Mouse (Mus musculus): ENCODE measurements around the gene Smc3. TPM values are rescaled to one million over a fixed set of nuclear protein-coding genes. Genes with fewer than 3 reads are reported as not detected.
"Not testable (repeated sequence)": the region's sequence is repeated elsewhere in the genome, so short reads cannot be mapped to it uniquely, and the experiment has no call there.

Smc3 gene
- polyA plus RNA-seq, 1 experiment from 2014 or later, result 54.7 TPM

GRCm38 (mm10) chr19:53578597-53579252 is 21.5 kb upstream of the Smc3 start:
- Histone ChIP-seq H3K27ac (replicated peaks) (no peak overlapping the region), H3K36me3 (no peaks in the 10 kb centered on the region), H3K27me3 (no peaks in the 10 kb centered on the region), H3K4me1 (replicated peaks) (peaks cover 4% of the 10 kb centered on the region), H3K9me3 (no peaks in the 10 kb centered on the region), H3K9ac (no peak overlapping the region; the same call in 1 of the 2 replicates), H3K4me2 (peak overlapping the region; percentile 42; the same call in 1 of the 2 replicates), H3K4me3 (no peak overlapping the region)
- WGBS, result 14% methylated on average over 8 of the region's 8 CpGs
- ATAC-seq (ENCODE audit: low FRiP score, low read depth), result peak; percentile 74

- not testable (repeated sequence) for H3K9ac ChIP-seq; H3K4me1 ChIP-seq (replicated peaks); H3K4me3 ChIP-seq; H3K36me3 ChIP-seq; H3K27ac ChIP-seq (replicated peaks); H3K27me3 ChIP-seq; ATAC-seq (ENCODE audit: low FRiP score, low read depth); H3K4me2 ChIP-seq
- H3K9me3 ChIP-seq, result 0 out of 2 replicates have a peak, but pooled peaks cover 10% of the 10 kb centered on the region
- 96% methylated on average over 8 of the region's 8 CpGs for WGBS
These were observed 19.9 kb upstream of the Smc3 start for GRCm38 (mm10) chr19:53580271-53580670.

GRCm38 (mm10) chr19:53587686-53588085 is 12.5 kb upstream of the Smc3 start:
- 92% methylated on average over 3 of the region's 3 CpGs for WGBS
- 0 out of 2 replicates have a peak, but pooled peaks cover 11% of the 10 kb centered on the region for H3K9me3 ChIP-seq
- not testable (repeated sequence) for H3K4me2 ChIP-seq; H3K4me3 ChIP-seq; H3K27me3 ChIP-seq; H3K9ac ChIP-seq; H3K4me1 ChIP-seq (replicated peaks); ATAC-seq (ENCODE audit: low FRiP score, low read depth); H3K27ac ChIP-seq (replicated peaks); H3K36me3 ChIP-seq

GRCm38 (mm10) chr19:53588968-53589367 is 11.2 kb upstream of the Smc3 start, which contains the start of gene Nutf2-ps1:
Gene Nutf2-ps1, minus strand, starts transcription at chr19:53589068.
- H3K4me1 ChIP-seq (replicated peaks); ATAC-seq (ENCODE audit: low FRiP score, low read depth); H3K36me3 ChIP-seq; H3K27ac ChIP-seq (replicated peaks); H3K9ac ChIP-seq; H3K4me2 ChIP-seq; H3K4me3 ChIP-seq; H3K27me3 ChIP-seq: not testable (repeated sequence)
- 97% methylated on average over 7 of the region's 7 CpGs for WGBS
- H3K9me3 ChIP-seq, result 0 out of 2 replicates have a peak, but pooled peaks cover 11% of the 10 kb centered on the region

- no peaks in the 10 kb centered on the region for H3K9me3 ChIP-seq
- peaks cover 8% of the 10 kb centered on the region for H3K4me1 ChIP-seq (replicated peaks)
- no peaks in the 10 kb centered on the region for H3K36me3 ChIP-seq
- no peaks in the 10 kb centered on the region for H3K27me3 ChIP-seq
- no peak overlapping the region for H3K4me3 ChIP-seq
- H3K4me2 ChIP-seq, result no peak overlapping the region
- WGBS, result 55% methylated on average over 7 of the region's 7 CpGs
- no peak overlapping the region for H3K9ac ChIP-seq
- ATAC-seq (ENCODE audit: low FRiP score, low read depth), result no peak
- H3K27ac ChIP-seq (replicated peaks), result no peak overlapping the region
These were observed 3.3 kb upstream of the Smc3 start for GRCm38 (mm10) chr19:53596723-53597474.

- peak overlapping the region; percentile 99 for H3K27ac ChIP-seq (replicated peaks)
- peak overlapping the region; percentile 77 for H3K4me2 ChIP-seq
- H3K4me3 ChIP-seq, result peak overlapping the region; percentile 97
- H3K27me3 ChIP-seq, result no peaks in the 10 kb centered on the region
- H3K36me3 ChIP-seq, result peaks cover 7% of the 10 kb centered on the region
- ATAC-seq (ENCODE audit: low FRiP score, low read depth), result peak; percentile 75
- H3K9me3 ChIP-seq, result no peaks in the 10 kb centered on the region
- under 1% methylated on average over 56 of the region's 82 CpGs for WGBS
- peaks cover 22% of the 10 kb centered on the region for H3K4me1 ChIP-seq (replicated peaks)
- peak overlapping the region; percentile 95 for H3K9ac ChIP-seq
These were observed 558 bp downstream of the Smc3 start for GRCm38 (mm10) chr19:53600549-53601362.

- H3K4me3 ChIP-seq, result peak overlapping the region; percentile 97
- peak overlapping the region; percentile 99 for H3K27ac ChIP-seq (replicated peaks)
- peak overlapping the region; percentile 95 for H3K9ac ChIP-seq
- no peak for ATAC-seq (ENCODE audit: low FRiP score, low read depth)
- H3K4me1 ChIP-seq (replicated peaks), result peaks cover 22% of the 10 kb centered on the region
- 9% methylated on average over 11 of the region's 11 CpGs for WGBS
- H3K9me3 ChIP-seq, result no peaks in the 10 kb centered on the region
- H3K36me3 ChIP-seq, result peaks cover 10% of the 10 kb centered on the region
- H3K4me2 ChIP-seq, result peak overlapping the region; percentile 77
- H3K27me3 ChIP-seq, result no peaks in the 10 kb centered on the region
These were observed 1.1 kb downstream of the Smc3 start for GRCm38 (mm10) chr19:53601363-53601655.

- Histone ChIP-seq H3K9ac (no peak overlapping the region), H3K4me2 (no peak overlapping the region), H3K27me3 (no peaks in the 10 kb centered on the region), H3K4me3 (no peak overlapping the region), H3K9me3 (no peaks in the 10 kb centered on the region), H3K36me3 (peaks cover 16% of the 10 kb centered on the region; the same call in 1 of the 2 replicates), H3K27ac (replicated peaks) (no peak overlapping the region), H3K4me1 (replicated peaks) (peaks cover 5% of the 10 kb centered on the region)
- WGBS, result 61% methylated on average over 6 of the region's 6 CpGs
- peak; percentile 45; the same call in 1 of the 2 replicates for ATAC-seq (ENCODE audit: low FRiP score, low read depth)
These were observed 8.7 kb downstream of the Smc3 start for GRCm38 (mm10) chr19:53608921-53609320.

GRCm38 (mm10) chr19:53621681-53622080 is 21.5 kb downstream of the Smc3 start:
- H3K27me3 ChIP-seq, result no peaks in the 10 kb centered on the region
- no peak overlapping the region for H3K4me2 ChIP-seq
- no peak overlapping the region for H3K9ac ChIP-seq
- H3K27ac ChIP-seq (replicated peaks), result no peak overlapping the region
- ATAC-seq (ENCODE audit: low FRiP score, low read depth), result no peak
- WGBS, result 94% methylated on average over 13 of the region's 13 CpGs
- no peaks in the 10 kb centered on the region for H3K4me1 ChIP-seq (replicated peaks)
- no peaks in the 10 kb centered on the region for H3K9me3 ChIP-seq
- no peak overlapping the region for H3K4me3 ChIP-seq
- H3K36me3 ChIP-seq, result peaks cover 64% of the 10 kb centered on the region

- peaks cover 70% of the 10 kb centered on the region for H3K36me3 ChIP-seq
- 98% methylated on average over 2 of the region's 2 CpGs for WGBS
- H3K4me3 ChIP-seq, result no peak overlapping the region
- H3K9ac ChIP-seq, result no peak overlapping the region
- no peaks in the 10 kb centered on the region for H3K9me3 ChIP-seq
- no peak for ATAC-seq (ENCODE audit: low FRiP score, low read depth)
- H3K4me1 ChIP-seq (replicated peaks), result no peaks in the 10 kb centered on the region
- no peak overlapping the region for H3K27ac ChIP-seq (replicated peaks)
- no peaks in the 10 kb centered on the region for H3K27me3 ChIP-seq
- H3K4me2 ChIP-seq, result no peak overlapping the region
These were observed 37.8 kb downstream of the Smc3 start for GRCm38 (mm10) chr19:53638041-53638440.

- Histone ChIP-seq H3K4me1 (replicated peaks) (no peaks in the 10 kb centered on the region), H3K4me2 (no peak overlapping the region), H3K36me3 (peaks cover 70% of the 10 kb centered on the region), H3K27me3 (no peaks in the 10 kb centered on the region), H3K9ac (no peak overlapping the region), H3K4me3 (no peak overlapping the region), H3K27ac (replicated peaks) (no peak overlapping the region), H3K9me3 (no peaks in the 10 kb centered on the region)
- ATAC-seq (ENCODE audit: low FRiP score, low read depth), result no peak
- WGBS, result 91% methylated on average over 8 of the region's 8 CpGs
These were observed 38.5 kb downstream of the Smc3 start for GRCm38 (mm10) chr19:53638727-53639126.
